Mouse (Mus musculus) limb, embryonic 10.5 days (tissue): ENCODE results near the gene Abcg8. TPM values are rescaled to one million over a fixed set of nuclear protein-coding genes. Genes with fewer than 3 reads are reported as not detected.

Experiments
- DNase-seq: peaks from one replicate; pipeline ENCODE4 v3.0.0-alpha.2; 2017; ENCODE audit warnings: low spot score
- H3K27ac ChIP-seq: fragments of 300-500 bp; sonication (generic); 2 replicates; pipeline ENCODE4 v1.5.1; 2016; ENCODE audit warnings: mild to moderate bottlenecking
- H3K27me3 ChIP-seq: fragments of 300-500 bp; sonication (generic); 2 replicates; pipeline ENCODE4 v1.6.1; 2016; ENCODE audit warnings: low read depth, mild to moderate bottlenecking; ENCODE audit not compliant: poor library complexity, severe bottlenecking
- H3K36me3 ChIP-seq: fragments of 300-500 bp; sonication (generic); 2 replicates; pipeline ENCODE4 v1.6.1; 2016; ENCODE audit warnings: mild to moderate bottlenecking, moderate library complexity
- H3K4me1 ChIP-seq: fragments of 300-500 bp; sonication (generic); 2 replicates; pipeline ENCODE4 v1.6.1; 2016
- H3K4me3 ChIP-seq: fragments of 300-500 bp; sonication (generic); 2 replicates; pipeline ENCODE4 v1.5.1; 2016; ENCODE audit warnings: mild to moderate bottlenecking, moderate library complexity
- H3K9me3 ChIP-seq: fragments of 300-500 bp; sonication (generic); replicated peaks from 2 replicates; pipeline ENCODE4 v1.6.1; 2016; ENCODE audit warnings: mild to moderate bottlenecking
- WGBS: fragments of 180-500 bp; shearing (Covaris S2); methylation state at CpG from one replicate; pipeline ENCODE4 v1.1.7; 2016; 5-methylcytosine and 5-hydroxymethylcytosine counted together
- polyA plus RNA-seq: library from polyadenylated mRNA; unstranded; fragments of >200 nt; fragmentation: Nextera tagmentation; extraction: Ambion mirVana; gene quantifications from 2 replicates; pipeline ENCODE4 v1.2.1, GENCODE M21; 2016

Gene Abcg8
- polyA plus RNA-seq, result 0.10 and 0.11 TPM in 2 replicates

DNA sequence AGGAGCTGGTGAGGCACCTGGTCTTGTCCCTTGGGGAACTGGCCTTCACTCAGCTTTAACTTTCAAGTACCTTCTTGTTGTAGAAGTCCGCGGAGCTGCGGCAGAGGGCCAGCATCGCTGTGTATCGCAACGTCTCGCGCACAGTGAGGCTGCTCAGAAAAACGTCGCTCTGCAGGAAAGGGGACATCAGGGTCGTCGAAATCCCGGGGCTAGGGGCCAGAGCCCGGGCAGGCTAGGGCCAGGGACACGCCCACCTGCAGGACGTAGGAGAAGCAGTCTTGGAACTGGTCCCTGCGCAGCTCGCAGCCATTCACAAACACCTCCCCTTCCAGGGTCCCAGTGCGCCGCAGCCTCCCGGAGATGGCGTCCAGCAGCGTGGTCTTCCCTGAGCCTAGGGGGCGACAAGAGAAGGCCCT lies at the start of gene Abcg8:
Gene Abcg8 (plus strand): TSS at position 352 of the 416 bp plus-strand sequence.
- Histone ChIP-seq H3K9me3 (no peaks in the 10 kb centered on the region), H3K4me3 (peak within 1 kb of the TSS; percentile 51), H3K36me3 (no peaks in the 10 kb centered on the region), H3K27ac (peak within 1 kb of the TSS; percentile 74), H3K4me1 (peaks cover 10% of the 10 kb centered on the region), H3K27me3 (peaks cover 11% of the 10 kb centered on the region; the same call in 1 of the 2 replicates)
- under 1% methylated on average over 24 of the region's 24 CpGs for WGBS
- peak; percentile 68 for DNase-seq

DNA sequence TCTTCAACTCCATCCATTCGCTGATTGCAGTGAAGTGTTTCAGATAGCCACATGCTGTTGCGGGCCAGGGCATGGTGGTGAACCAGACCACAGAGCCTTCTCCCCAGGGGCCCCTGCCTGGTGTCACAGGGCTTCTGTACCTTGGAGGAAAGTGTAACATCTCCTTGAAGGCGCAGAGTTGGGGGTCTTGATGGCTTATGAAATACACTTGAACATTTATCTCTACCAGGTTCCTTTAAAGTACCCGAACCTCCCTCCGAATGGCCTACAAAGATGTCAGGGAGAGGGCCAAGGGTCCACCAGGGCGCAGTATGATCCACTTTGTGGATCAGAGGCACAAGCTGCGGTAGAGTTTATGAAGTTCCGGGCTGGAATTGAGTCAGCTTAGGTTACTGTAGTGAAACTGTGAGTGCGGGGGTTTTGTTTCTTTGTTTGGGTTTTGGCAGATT lies 49.2 kb upstream of the Abcg8 start:
- H3K27me3 ChIP-seq, result no peaks in the 10 kb centered on the region
- DNase-seq, result peak; percentile 59
- peak overlapping the region; percentile 68 for H3K4me3 ChIP-seq
- peaks cover 10% of the 10 kb centered on the region; the same call in 1 of the 2 replicates for H3K36me3 ChIP-seq
- H3K4me1 ChIP-seq, result peaks cover 27% of the 10 kb centered on the region
- peak overlapping the region; percentile 88 for H3K27ac ChIP-seq
- WGBS, result 42% methylated on average over 9 of the region's 9 CpGs
- H3K9me3 ChIP-seq, result peaks cover 9% of the 10 kb centered on the region; the same call in 1 of the 2 replicates

DNA sequence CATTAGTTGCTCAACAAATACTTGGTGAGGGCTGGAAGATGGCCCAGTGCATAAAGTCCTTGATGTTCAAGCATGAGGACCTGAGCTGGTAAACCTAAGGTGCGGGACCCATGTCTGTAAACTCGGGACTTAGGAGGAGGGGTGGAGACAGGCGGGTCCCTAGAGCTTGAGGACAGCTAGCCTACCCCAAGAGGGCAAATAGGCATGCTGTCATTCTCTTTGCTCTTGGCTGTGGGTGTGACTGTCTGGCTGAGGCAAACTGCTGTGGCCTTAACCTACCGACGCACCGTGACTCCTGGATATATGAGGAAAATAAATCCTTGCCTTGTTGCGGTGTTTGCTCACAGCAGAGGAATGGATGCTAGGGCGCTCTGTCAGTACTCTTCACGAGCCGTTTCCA lies 48.4 kb upstream of the Abcg8 start:
- Histone ChIP-seq H3K9me3 (peaks cover 9% of the 10 kb centered on the region; the same call in 1 of the 2 replicates), H3K4me3 (no peak overlapping the region), H3K27me3 (no peaks in the 10 kb centered on the region), H3K36me3 (peaks cover 10% of the 10 kb centered on the region; the same call in 1 of the 2 replicates), H3K4me1 (peaks cover 18% of the 10 kb centered on the region), H3K27ac (peak overlapping the region; percentile 88; the same call in 1 of the 2 replicates)
- 87% methylated on average over 10 of the region's 10 CpGs for WGBS
- no peak for DNase-seq

DNA sequence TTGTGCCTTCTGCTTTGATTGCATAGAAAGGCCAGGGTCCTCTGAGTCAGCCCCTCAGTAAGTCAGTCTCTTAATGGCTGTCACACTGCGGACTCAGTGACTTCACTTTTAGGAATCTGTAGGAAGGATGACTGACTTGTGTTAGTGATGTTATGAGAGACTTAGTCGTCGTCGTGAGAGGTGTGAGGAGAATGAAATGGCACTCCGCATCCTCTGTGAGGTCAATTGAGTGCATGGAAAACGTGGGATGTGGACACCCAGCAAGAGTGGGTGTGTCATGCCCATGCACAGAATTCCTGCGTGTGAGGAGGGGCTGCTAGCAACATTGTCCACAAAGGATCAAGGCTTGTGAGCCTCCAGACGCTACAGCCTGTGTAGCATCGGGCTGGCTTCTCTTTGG lies 47.5 kb upstream of the Abcg8 start:
- Histone ChIP-seq H3K27ac (no peak overlapping the region), H3K4me3 (no peak overlapping the region), H3K27me3 (no peaks in the 10 kb centered on the region), H3K9me3 (peaks cover 6% of the 10 kb centered on the region; the same call in 1 of the 2 replicates), H3K36me3 (peaks cover 12% of the 10 kb centered on the region; the same call in 1 of the 2 replicates), H3K4me1 (peaks cover 14% of the 10 kb centered on the region)
- no peak for DNase-seq
- WGBS, result 86% methylated on average over 9 of the region's 9 CpGs

DNA sequence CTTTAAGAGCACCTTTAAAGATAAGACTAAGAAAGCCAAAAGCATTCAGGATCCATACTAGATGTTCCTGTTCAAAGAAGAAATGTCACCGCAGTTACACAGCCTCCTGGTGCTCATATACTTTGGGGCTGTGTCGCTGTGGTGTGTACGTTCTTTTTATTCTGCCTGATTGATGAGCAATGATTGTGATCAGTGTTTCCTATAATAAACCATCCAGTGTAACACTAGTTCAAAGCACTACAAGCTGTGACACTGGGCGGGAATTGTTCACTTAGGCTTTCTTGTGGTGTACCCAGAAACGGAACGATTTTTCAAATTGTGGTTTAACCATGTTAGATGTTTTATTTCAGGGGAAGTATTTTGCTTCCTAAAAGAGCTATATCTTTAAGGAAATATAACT lies 44.3 kb upstream of the Abcg8 start:
- H3K36me3 ChIP-seq, result peaks cover 4% of the 10 kb centered on the region; the same call in 1 of the 2 replicates
- 88% methylated on average over 6 of the region's 6 CpGs for WGBS
- no peak for DNase-seq
- H3K27ac ChIP-seq, result no peak overlapping the region
- no peaks in the 10 kb centered on the region for H3K27me3 ChIP-seq
- no peaks in the 10 kb centered on the region for H3K9me3 ChIP-seq
- H3K4me1 ChIP-seq, result peaks cover 14% of the 10 kb centered on the region
- no peak overlapping the region for H3K4me3 ChIP-seq

DNA sequence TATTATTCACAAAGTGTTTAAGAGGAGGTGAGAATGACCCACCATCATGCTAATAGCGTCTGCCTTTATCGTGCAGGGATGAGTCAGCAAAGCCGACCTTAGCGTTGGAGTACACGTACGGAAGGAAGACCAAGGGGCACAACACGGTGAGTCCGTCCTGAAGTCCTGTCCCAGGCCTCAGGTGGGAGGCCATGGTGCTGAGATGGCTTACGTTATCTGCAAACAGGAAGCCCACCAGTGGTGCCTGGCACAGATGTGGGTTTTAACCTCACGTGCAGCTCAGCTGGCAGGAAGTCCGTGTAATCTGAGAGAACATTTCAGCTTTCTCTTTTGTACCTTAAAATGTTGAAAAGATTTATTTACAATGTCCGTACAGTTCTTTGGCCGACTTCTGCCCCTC lies 42.7 kb upstream of the Abcg8 start:
- Histone ChIP-seq H3K4me3 (no peak overlapping the region), H3K9me3 (no peaks in the 10 kb centered on the region), H3K4me1 (peaks cover 4% of the 10 kb centered on the region; the same call in 1 of the 2 replicates), H3K36me3 (peaks cover 4% of the 10 kb centered on the region; the same call in 1 of the 2 replicates), H3K27me3 (no peaks in the 10 kb centered on the region), H3K27ac (no peak overlapping the region)
- 85% methylated on average over 13 of the region's 13 CpGs for WGBS
- DNase-seq, result no peak

DNA sequence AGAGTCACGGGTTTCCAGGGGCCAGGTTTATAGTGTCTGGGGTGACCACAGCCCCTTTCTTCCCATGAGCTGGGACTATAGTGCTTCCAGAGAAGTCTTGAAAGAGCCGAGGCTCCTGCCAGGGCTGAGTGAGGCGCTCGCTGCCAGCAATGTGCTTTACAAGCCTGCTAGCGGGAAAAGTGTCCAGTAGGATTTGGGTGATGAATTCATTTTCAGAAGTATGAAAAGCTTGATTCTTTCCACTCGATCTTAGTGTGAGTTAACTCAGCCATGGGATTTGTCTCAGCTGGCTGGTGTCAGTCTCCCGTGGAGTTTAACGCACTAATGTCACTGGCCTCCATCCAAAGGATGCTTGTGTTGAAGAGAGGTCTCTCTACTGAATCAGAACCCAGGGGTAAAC lies 39.8 kb upstream of the Abcg8 start:
- WGBS, result 66% methylated on average over 8 of the region's 8 CpGs
- Histone ChIP-seq H3K36me3 (0 out of 2 replicates have a peak, but pooled peaks cover 3% of the 10 kb centered on the region), H3K27me3 (no peaks in the 10 kb centered on the region), H3K9me3 (no peaks in the 10 kb centered on the region), H3K27ac (peak overlapping the region; percentile 21), H3K4me1 (peaks cover 13% of the 10 kb centered on the region), H3K4me3 (no peak overlapping the region)
- DNase-seq, result no peak

DNA sequence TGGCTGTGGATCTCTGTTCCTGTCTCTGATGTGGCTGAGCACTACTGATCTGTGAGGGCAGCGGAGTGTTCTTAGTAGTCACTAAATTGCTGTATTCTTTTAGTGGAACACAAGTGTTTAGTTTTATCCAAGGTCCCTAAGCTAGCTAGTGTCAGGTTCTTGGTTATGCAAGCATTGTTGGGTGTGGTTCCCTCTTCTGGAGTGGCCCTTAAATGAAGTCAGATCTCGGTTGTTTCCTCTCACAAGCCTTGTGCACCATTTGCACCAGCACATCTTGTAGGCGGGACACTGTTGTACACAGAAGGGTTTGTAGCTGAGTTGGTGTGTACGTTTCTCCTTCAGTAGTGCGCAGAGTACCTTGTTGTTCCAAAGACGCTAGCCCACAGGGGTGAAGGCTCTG lies 38.1 kb upstream of the Abcg8 start:
- Histone ChIP-seq H3K27me3 (no peaks in the 10 kb centered on the region), H3K27ac (no peak overlapping the region), H3K36me3 (0 out of 2 replicates have a peak, but pooled peaks cover 4% of the 10 kb centered on the region), H3K4me3 (no peak overlapping the region), H3K4me1 (peaks cover 14% of the 10 kb centered on the region), H3K9me3 (no peaks in the 10 kb centered on the region)
- WGBS, result 96% methylated on average over 6 of the region's 6 CpGs
- DNase-seq, result no peak

DNA sequence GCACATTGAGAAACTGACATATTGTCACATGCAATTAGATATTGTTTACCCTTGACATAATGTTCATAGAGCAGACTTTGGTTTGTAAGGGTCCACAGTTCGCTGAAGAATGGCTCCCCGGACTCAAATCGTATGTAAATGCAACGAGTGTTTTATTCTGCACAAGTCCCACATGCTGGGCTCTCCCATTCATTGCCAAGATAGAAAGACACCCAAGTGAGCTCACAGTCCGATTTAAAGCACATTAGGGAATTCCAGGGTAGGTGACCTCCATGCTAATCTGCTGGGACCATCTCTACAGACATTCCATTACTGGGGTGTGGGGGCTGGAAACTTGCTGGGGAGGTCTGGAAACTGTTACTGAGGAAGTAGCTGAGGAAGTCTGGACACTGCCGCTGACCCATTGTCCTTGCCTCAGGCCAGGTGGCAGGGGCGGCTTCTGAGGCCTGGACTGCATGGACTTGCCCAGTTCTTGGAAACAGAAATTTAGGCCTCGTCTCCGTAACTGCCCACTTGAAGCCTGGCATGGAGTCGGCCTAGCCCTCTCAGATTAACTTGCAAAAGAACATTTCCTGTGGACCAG lies 36.2 kb upstream of the Abcg8 start:
- H3K4me1 ChIP-seq, result peaks cover 30% of the 10 kb centered on the region
- WGBS, result 79% methylated on average over 10 of the region's 10 CpGs
- H3K27me3 ChIP-seq, result no peaks in the 10 kb centered on the region
- DNase-seq, result no peak
- H3K4me3 ChIP-seq, result no peak overlapping the region
- no peaks in the 10 kb centered on the region for H3K9me3 ChIP-seq
- no peak overlapping the region for H3K27ac ChIP-seq
- 0 out of 2 replicates have a peak, but pooled peaks cover 2% of the 10 kb centered on the region for H3K36me3 ChIP-seq

DNA sequence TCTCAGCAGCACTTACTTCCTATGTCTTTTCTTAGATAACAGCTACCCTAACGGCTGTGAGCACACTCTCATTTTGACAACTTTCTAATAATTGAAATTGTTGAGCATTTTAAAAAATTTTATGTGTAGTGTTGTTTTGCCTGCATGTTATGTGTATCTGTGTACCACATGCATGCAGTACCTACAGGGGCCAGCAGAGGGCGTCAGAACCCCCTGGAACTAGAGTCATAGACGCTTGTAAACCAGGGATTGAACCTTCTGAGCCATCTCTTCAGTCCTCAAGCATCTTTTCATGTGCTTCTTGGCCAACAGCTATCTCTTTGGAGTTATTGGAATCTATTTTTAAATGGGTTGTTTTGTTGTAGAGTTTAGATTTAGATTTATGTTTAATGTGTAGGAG lies 34.2 kb upstream of the Abcg8 start:
- H3K9me3 ChIP-seq, result no peaks in the 10 kb centered on the region
- H3K27ac ChIP-seq, result no peak overlapping the region
- H3K4me3 ChIP-seq, result no peak overlapping the region
- WGBS, result 33% methylated on average over 3 of the region's 3 CpGs
- 0 out of 2 replicates have a peak, but pooled peaks cover 2% of the 10 kb centered on the region for H3K36me3 ChIP-seq
- DNase-seq, result peak; percentile 69
- peaks cover 43% of the 10 kb centered on the region for H3K4me1 ChIP-seq
- H3K27me3 ChIP-seq, result no peaks in the 10 kb centered on the region

DNA sequence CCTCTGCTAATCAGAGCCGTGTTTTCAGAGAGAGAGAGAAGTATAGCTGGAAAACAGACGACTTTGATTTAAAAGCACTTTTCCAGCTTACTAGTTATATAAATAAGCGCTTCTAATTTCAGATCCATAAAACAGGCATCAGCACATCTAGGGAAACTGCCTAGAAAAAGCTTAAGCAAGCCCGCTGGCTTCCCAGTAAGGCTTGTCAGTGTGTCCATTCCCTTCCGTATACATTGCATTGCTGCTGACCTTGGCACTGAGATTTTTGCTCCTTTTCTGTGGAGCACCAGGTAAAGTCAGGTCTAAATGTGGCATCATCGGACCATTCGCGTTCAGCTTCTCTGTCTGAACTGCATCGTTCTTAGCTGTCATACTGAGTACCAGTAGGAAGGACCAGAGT lies 33.8 kb upstream of the Abcg8 start:
- H3K27ac ChIP-seq, result no peak overlapping the region
- H3K4me3 ChIP-seq, result no peak overlapping the region
- H3K27me3 ChIP-seq, result no peaks in the 10 kb centered on the region
- DNase-seq, result no peak
- 94% methylated on average over 9 of the region's 9 CpGs for whole genome bisulfite sequencing
- H3K9me3 ChIP-seq, result no peaks in the 10 kb centered on the region
- peaks cover 43% of the 10 kb centered on the region for H3K4me1 ChIP-seq
- H3K36me3 ChIP-seq, result 0 out of 2 replicates have a peak, but pooled peaks cover 2% of the 10 kb centered on the region

DNA sequence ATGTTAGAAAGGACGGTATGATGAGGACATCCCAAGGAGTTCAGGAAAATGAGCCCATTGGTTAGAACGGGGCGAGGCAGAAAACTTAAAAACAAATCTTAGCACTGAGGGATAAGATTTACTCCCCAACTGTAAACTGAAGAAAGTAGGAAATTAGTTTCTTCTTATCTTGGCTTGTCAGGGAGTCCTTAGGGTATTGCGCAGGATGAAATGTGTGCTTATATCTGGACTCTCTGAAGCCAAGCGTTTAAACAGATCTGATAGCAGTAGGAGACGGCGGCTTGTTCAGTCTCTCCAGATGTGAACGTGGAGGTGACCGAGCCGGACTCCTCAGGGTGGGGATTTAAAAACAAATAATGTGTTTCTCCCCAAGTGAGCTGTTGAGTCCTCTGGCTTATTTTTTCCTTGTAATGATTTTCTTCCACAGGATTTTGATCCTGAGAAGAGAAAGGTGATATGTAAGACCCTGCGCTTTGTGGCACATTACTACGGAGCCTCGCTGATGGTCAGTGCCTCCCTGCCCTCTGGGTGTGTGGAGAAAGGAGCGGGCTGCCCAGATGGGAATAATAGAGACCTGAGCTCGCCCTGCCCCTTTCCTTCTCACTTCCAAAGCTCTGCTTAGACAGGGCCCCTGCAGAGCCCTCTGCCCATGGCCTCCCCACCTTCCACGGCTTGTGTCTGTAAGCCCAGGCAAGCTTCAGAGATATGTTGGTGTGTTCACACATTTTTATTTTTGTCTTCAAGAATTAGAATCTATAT lies 31.6 kb upstream of the Abcg8 start:
- WGBS, result 48% methylated on average over 16 of the region's 16 CpGs
- Histone ChIP-seq H3K27ac (peak overlapping the region; percentile 77), H3K9me3 (no peaks in the 10 kb centered on the region), H3K4me3 (no peak overlapping the region; the same call in 1 of the 2 replicates), H3K4me1 (peaks cover 40% of the 10 kb centered on the region), H3K27me3 (no peaks in the 10 kb centered on the region), H3K36me3 (0 out of 2 replicates have a peak, but pooled peaks cover 2% of the 10 kb centered on the region)
- DNase-seq, result peak; percentile 56

DNA sequence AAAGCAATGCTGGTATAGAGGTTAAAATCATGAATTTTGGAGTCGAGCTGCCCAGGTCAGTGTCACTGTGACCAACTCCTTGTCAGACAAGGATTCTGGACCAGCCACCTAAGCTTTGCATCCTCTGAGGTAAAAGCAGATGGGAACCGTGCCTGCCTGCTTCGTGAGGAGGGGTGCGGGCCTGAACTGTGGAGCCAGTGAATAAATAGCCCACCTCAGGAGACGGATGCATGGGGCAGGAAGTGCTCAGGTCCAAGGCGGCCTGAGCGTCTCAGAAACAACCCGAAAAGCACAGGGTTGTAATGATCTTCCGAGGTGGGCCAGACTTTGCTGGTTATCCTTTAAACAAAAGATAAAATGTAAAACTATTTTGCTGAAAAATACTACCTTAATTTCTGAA lies 31.0 kb upstream of the Abcg8 start:
- 0 out of 2 replicates have a peak, but pooled peaks cover 4% of the 10 kb centered on the region for H3K36me3 ChIP-seq
- H3K27me3 ChIP-seq, result no peaks in the 10 kb centered on the region
- peak overlapping the region; percentile 77 for H3K27ac ChIP-seq
- H3K4me3 ChIP-seq, result no peak overlapping the region
- DNase-seq, result no peak
- H3K4me1 ChIP-seq, result peaks cover 36% of the 10 kb centered on the region
- 30% methylated on average over 9 of the region's 9 CpGs for WGBS
- no peaks in the 10 kb centered on the region for H3K9me3 ChIP-seq
